Mouse (Mus musculus) erythroblast, embryonic 14.5 days (primary cell): Measurements from ENCODE around the gene Iqschfp.

Experiments
- GATA1 ChIP-seq: IDR thresholded peaks from 2 replicates; pipeline ENCODE4 v1.6.1; 2012; ENCODE audit warnings: low read length, inconsistent platforms, mixed read lengths
- TAL1 ChIP-seq: IDR thresholded peaks from 3 replicates; pipeline ENCODE4 v1.6.1; 2012; ENCODE audit warnings: low read length, inconsistent platforms, mixed read lengths

GRCm38 (mm10) chr3:68572249-68573225, 680.5 kb downstream of the Iqschfp start:
- TF ChIP-seq TAL1 (no peak), GATA1 (no peak)
